Mouse (Mus musculus) megakaryocyte, embryonic 14.5 days (primary cell): ENCODE results near the gene Olfr1434.
"Not testable (repeated sequence)": the region's sequence is repeated elsewhere in the genome, so short reads cannot be mapped to it uniquely, and the experiment has no call there.

Source experiments
- FLI1 ChIP-seq: IDR thresholded peaks from 2 replicates; pipeline ENCODE4 v1.6.1; 2012; ENCODE audit warnings: low read length, inconsistent platforms, mixed read lengths
- GATA1 ChIP-seq: IDR thresholded peaks from 3 replicates; pipeline ENCODE4 v1.6.1; 2012; ENCODE audit warnings: mixed read lengths, low read length, inconsistent platforms, borderline replicate concordance

DNA sequence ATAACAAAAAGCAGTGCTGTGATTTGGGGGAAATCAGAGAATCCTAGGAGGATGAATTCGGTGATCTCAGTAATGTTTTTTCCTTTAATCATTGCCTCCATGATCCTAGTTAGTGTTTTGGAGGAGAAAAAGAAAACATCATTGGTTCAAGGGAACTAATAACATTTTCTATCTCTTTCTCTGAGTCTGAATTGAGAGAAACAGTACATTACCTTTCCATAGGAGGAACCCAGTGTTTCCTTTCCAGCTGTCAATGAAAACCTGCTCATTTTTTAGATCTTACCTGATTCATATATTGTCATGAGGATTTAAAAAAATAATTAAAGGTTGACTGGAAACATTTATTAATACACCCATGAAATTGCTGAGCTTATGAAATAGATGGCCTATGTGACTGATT, 19.4 kb downstream of the Olfr1434 start, which contains the start of gene Olfr1436:
- TF ChIP-seq GATA1, FLI1: not testable (repeated sequence)
